Comparison of ENCODE assay signal across 26 mouse cellular contexts in genomic region chr12:11899031-11899430, GRCm38 (mm10).
DNase-seq lines count a peak whose midpoint lies in the region; ATAC-seq and TF ChIP-seq lines count a peak whose summit lies in the region.
"Had no signal": no experiment of that assay in that cellular context is flagged by ENCODE, and none has a peak within 500 bp of the region (broad histone marks: within the 10 kb centered on the region; RNA-seq: fewer than 3 reads in every experiment).

No protein-coding gene starts in this region.

- no peaks in the 10 kb centered on the region for H3K27me3 ChIP-seq in hindbrain, postnatal 0 days (ENCODE audit: insufficient read depth, low read length)
- H3K27me3 ChIP-seq in hindbrain, embryonic 10.5 days (ENCODE audit: insufficient read depth, poor library complexity, severe bottlenecking): no peaks in the 10 kb centered on the region
- no peaks in the 10 kb centered on the region for H3K27me3 ChIP-seq in midbrain, postnatal 0 days (ENCODE audit: insufficient read depth, low read length)
- H3K27me3 ChIP-seq in midbrain, embryonic 16.5 days (ENCODE audit: control insufficient read depth, insufficient read depth, low read depth, low read length): no peaks in the 10 kb centered on the region
- H3K27me3 ChIP-seq: CH12.LX; embryonic facial prominence, embryonic 13.5 days; embryonic facial prominence, embryonic 15.5 days; forebrain, embryonic 12.5 days; Patski had no signal

- H3K9me3 ChIP-seq in hindbrain, postnatal 0 days (ENCODE audit: low read length): no peaks in the 10 kb centered on the region
- no peaks in the 10 kb centered on the region for H3K9me3 ChIP-seq in hindbrain, embryonic 10.5 days
- no peaks in the 10 kb centered on the region for H3K9me3 ChIP-seq in midbrain, postnatal 0 days (ENCODE audit: low read length)
- H3K9me3 ChIP-seq in midbrain, embryonic 16.5 days (replicated peaks; ENCODE audit: control insufficient read depth, low read length, poor library complexity, severe bottlenecking): no peaks in the 10 kb centered on the region
- H3K9me3 ChIP-seq: embryonic facial prominence, embryonic 13.5 days; embryonic facial prominence, embryonic 15.5 days; forebrain, embryonic 10.5 days; forebrain, embryonic 12.5 days had no signal

- H3K9ac ChIP-seq in hindbrain, postnatal 0 days (replicated peaks; ENCODE audit: low read length): no peak overlapping the region
- no peak overlapping the region for H3K9ac ChIP-seq in midbrain, postnatal 0 days (replicated peaks; ENCODE audit: low read length, poor library complexity, severe bottlenecking)
- no peak overlapping the region for H3K9ac ChIP-seq in midbrain, embryonic 16.5 days (ENCODE audit: low read depth, low read length)
- H3K9ac ChIP-seq: embryonic facial prominence, embryonic 13.5 days; embryonic facial prominence, embryonic 15.5 days; forebrain, embryonic 12.5 days had no signal

- 55% methylated on average over 3 of the region's 3 CpGs for WGBS in hindbrain, postnatal 0 days
- WGBS in hindbrain, embryonic 10.5 days: 88% methylated on average over 3 of the region's 3 CpGs
- 65% methylated on average over 3 of the region's 3 CpGs for WGBS in midbrain, postnatal 0 days
- 51% methylated on average over 3 of the region's 3 CpGs for WGBS in midbrain, embryonic 16.5 days

- no peaks in the 10 kb centered on the region for H3K4me1 ChIP-seq in hindbrain, postnatal 0 days (ENCODE audit: insufficient read depth, low read length)
- no peaks in the 10 kb centered on the region for H3K4me1 ChIP-seq in hindbrain, embryonic 10.5 days (replicated peaks)
- no peaks in the 10 kb centered on the region for H3K4me1 ChIP-seq in midbrain, postnatal 0 days (ENCODE audit: insufficient read depth, low read length)
- H3K4me1 ChIP-seq in midbrain, embryonic 16.5 days (ENCODE audit: control insufficient read depth, insufficient read depth, low read length): no peaks in the 10 kb centered on the region
- H3K4me1 ChIP-seq: embryonic facial prominence, embryonic 13.5 days; embryonic facial prominence, embryonic 15.5 days; forebrain, embryonic 10.5 days; forebrain, embryonic 12.5 days had no signal

- no peak overlapping the region for H3K27ac ChIP-seq in hindbrain, postnatal 0 days
- no peak overlapping the region for H3K27ac ChIP-seq in hindbrain, embryonic 10.5 days
- H3K27ac ChIP-seq in midbrain, postnatal 0 days (ENCODE audit: low read depth, low read length): no peak overlapping the region
- no peak overlapping the region for H3K27ac ChIP-seq in midbrain, embryonic 16.5 days (ENCODE audit: low read length)
- H3K27ac ChIP-seq: embryonic facial prominence, embryonic 13.5 days; embryonic facial prominence, embryonic 15.5 days; forebrain, embryonic 10.5 days; forebrain, embryonic 12.5 days had no signal

- H3K4me2 ChIP-seq in hindbrain, postnatal 0 days (ENCODE audit: low read depth, low read length): no peak overlapping the region
- H3K4me2 ChIP-seq in midbrain, postnatal 0 days (ENCODE audit: low read depth, low read length, poor library complexity, severe bottlenecking): no peak overlapping the region
- no peak overlapping the region for H3K4me2 ChIP-seq in midbrain, embryonic 16.5 days (ENCODE audit: low read length)
- H3K4me2 ChIP-seq: embryonic facial prominence, embryonic 13.5 days; embryonic facial prominence, embryonic 15.5 days; forebrain, embryonic 12.5 days had no signal

- no peaks in the 10 kb centered on the region for H3K36me3 ChIP-seq in hindbrain, postnatal 0 days (ENCODE audit: insufficient read depth, low read length)
- no peaks in the 10 kb centered on the region for H3K36me3 ChIP-seq in hindbrain, embryonic 10.5 days
- H3K36me3 ChIP-seq in midbrain, postnatal 0 days (ENCODE audit: insufficient read depth, low read length): no peaks in the 10 kb centered on the region
- H3K36me3 ChIP-seq in midbrain, embryonic 16.5 days (ENCODE audit: control insufficient read depth, insufficient read depth, low read length): no peaks in the 10 kb centered on the region
- H3K36me3 ChIP-seq: embryonic facial prominence, embryonic 13.5 days; embryonic facial prominence, embryonic 15.5 days; forebrain, embryonic 10.5 days; forebrain, embryonic 12.5 days; G1E had no signal

- peak; percentile 64 to 73 for DNase-seq in cerebellum, postnatal 10 days
- no peak for DNase-seq in cerebellum, adult 8-10 months
- peak; percentile 22 for DNase-seq in hindbrain, postnatal 0 days (ENCODE audit: low spot score)
- no peak for DNase-seq in hindbrain, embryonic 10.5 days (ENCODE audit: low spot score)
- peak; percentile 34 for DNase-seq in midbrain, postnatal 0 days (ENCODE audit: low spot score)
- DNase-seq: adrenal gland, adult 8-10 months; adrenal gland, postnatal 14 days; adrenal gland, postnatal 36 days; B cell, adult 2 months; cerebellum, adult 11 months; cerebellum, adult 18-20 months; cerebellum, adult 9-10 months; embryo, embryonic 11 days had no signal

- no peak for ATAC-seq in hindbrain, postnatal 0 days
- no peak for ATAC-seq in midbrain, postnatal 0 days (ENCODE audit: low FRiP score)
- ATAC-seq in midbrain, embryonic 16.5 days: no peak
- ATAC-seq: activated CD4-positive, CD25-positive, alpha-beta regulatory T cell, adult 4 months; CD4-positive, CD25-positive, alpha-beta regulatory T cell, adult 4 months; forebrain, embryonic 14.5 days; forebrain, embryonic 16.5 days; Patski had no signal

- TF ChIP-seq CTCF in hindbrain, postnatal 0 days (IDR thresholded peaks at IDR 0.05; ENCODE audit: low read depth): no peak
- TF ChIP-seq CTCF in midbrain, postnatal 0 days (IDR thresholded peaks at IDR 0.05): no peak

- no peak overlapping the region for H3K4me3 ChIP-seq in hindbrain, postnatal 0 days (ENCODE audit: low read length)
- no peak overlapping the region for H3K4me3 ChIP-seq in hindbrain, embryonic 10.5 days
- H3K4me3 ChIP-seq in midbrain, postnatal 0 days (ENCODE audit: low read depth, low read length): no peak overlapping the region
- no peak overlapping the region for H3K4me3 ChIP-seq in midbrain, embryonic 16.5 days (ENCODE audit: low read depth, low read length)
- H3K4me3 ChIP-seq: embryonic facial prominence, embryonic 13.5 days; embryonic facial prominence, embryonic 15.5 days; erythroblast, embryonic 14.5 days; forebrain, embryonic 10.5 days; forebrain, embryonic 12.5 days had no signal

Comparison
In these comparisons a context has a peak if more than half of its experiments do, and no peak if none do; other contexts are left out.
1. DNase-seq: peak in cerebellum, postnatal 10 days (2 of 2), hindbrain, postnatal 0 days (single experiment) and midbrain, postnatal 0 days (single experiment); none in cerebellum, adult 8-10 months (single experiment) and hindbrain, embryonic 10.5 days (single experiment).